8 mouse cellular contexts compared by ENCODE assay signal in the genomic region with DNA sequence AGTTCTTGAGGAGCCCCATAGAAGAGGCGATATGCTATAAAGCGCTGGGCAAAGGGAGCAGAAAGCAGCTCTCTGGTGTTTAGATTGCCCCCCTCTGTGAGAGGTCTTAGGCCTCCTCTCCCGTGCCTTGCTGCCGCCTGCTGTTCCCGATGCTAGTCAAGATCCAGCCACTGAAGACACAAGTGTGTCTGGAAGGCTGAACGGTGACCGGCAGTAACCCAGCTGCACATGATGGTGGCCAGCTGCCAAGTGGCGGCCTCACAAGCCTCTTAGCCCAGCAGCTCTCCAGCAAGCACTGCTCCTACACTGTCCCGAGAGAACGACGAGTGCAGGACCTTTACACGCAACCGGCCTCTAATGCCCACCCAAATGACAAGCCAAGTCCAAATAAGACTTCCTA.
A peak's percentile ranks its signal among the peaks of the same experiment; 100 is the strongest.
DNase-seq lines count a peak whose midpoint lies in the region; ATAC-seq and TF ChIP-seq lines count a peak whose summit lies in the region.

No protein-coding gene starts in this region.

- H3K4me1 ChIP-seq in embryonic facial prominence, embryonic 10.5 days, result peaks cover 8% of the 10 kb centered on the region; the same call in 1 of the 2 replicates
- H3K4me1 ChIP-seq in intestine, embryonic 16.5 days (ENCODE audit: control insufficient read depth, insufficient read depth, low read length), result peaks cover 15% of the 10 kb centered on the region; the same call in 1 of the 2 replicates
- peaks cover 10% of the 10 kb centered on the region for H3K4me1 ChIP-seq in midbrain, embryonic 16.5 days (ENCODE audit: control insufficient read depth, insufficient read depth, low read length)
- no peaks in the 10 kb centered on the region; the same call in 1 of the 2 replicates for H3K4me1 ChIP-seq in testis, adult 2 months (ENCODE audit: control insufficient read depth, insufficient read depth, low read length)

- H3K4me2 ChIP-seq in intestine, embryonic 16.5 days (ENCODE audit: low read depth, low read length), result no peak overlapping the region
- no peak overlapping the region for H3K4me2 ChIP-seq in midbrain, embryonic 16.5 days (ENCODE audit: low read length)

- H3K9ac ChIP-seq in intestine, embryonic 16.5 days (ENCODE audit: low read depth, low read length), result no peak overlapping the region
- H3K9ac ChIP-seq in midbrain, embryonic 16.5 days (ENCODE audit: low read depth, low read length), result no peak overlapping the region

- H3K27me3 ChIP-seq in embryonic facial prominence, embryonic 10.5 days (replicated peaks; ENCODE audit: low read depth, poor library complexity, severe bottlenecking), result no peaks in the 10 kb centered on the region
- no peaks in the 10 kb centered on the region for H3K27me3 ChIP-seq in intestine, embryonic 16.5 days (replicated peaks; ENCODE audit: control insufficient read depth, insufficient read depth, low read length)
- H3K27me3 ChIP-seq in midbrain, embryonic 16.5 days (ENCODE audit: control insufficient read depth, insufficient read depth, low read depth, low read length), result no peaks in the 10 kb centered on the region
- H3K27me3 ChIP-seq in testis, adult 2 months (ENCODE audit: control insufficient read depth, insufficient read depth, low read length), result no peaks in the 10 kb centered on the region

- peak; percentile 90 for ATAC-seq in intestine, embryonic 16.5 days
- ATAC-seq in midbrain, embryonic 16.5 days, result peak; percentile 94
- no peak for ATAC-seq in inflammation-experienced regulatory T-cells, adult 6 months

- DNase-seq in adrenal gland, postnatal 36 days, result peak; percentile 92 to 93
- peak; percentile 21 for DNase-seq in embryonic facial prominence, embryonic 10.5 days (ENCODE audit: low spot score)
- DNase-seq in heart, adult 11 months, result peak; percentile 99
- peak; percentile 53 to 66 for DNase-seq in left cerebral cortex, adult 2 months (ENCODE audit: extremely low spot score in 1 of 2, low spot score in 2 of 2)

- TF ChIP-seq POLR2A in testis, adult 2 months (IDR thresholded peaks at IDR 0.05; ENCODE audit: control insufficient read depth, low read depth, low read length), result no peak

- H3K9me3 ChIP-seq in embryonic facial prominence, embryonic 10.5 days, result 0 out of 2 replicates have a peak, but pooled peaks cover 3% of the 10 kb centered on the region
- no peaks in the 10 kb centered on the region for H3K9me3 ChIP-seq in intestine, embryonic 16.5 days (ENCODE audit: control insufficient read depth, low read length)
- H3K9me3 ChIP-seq in midbrain, embryonic 16.5 days (replicated peaks; ENCODE audit: control insufficient read depth, low read length, poor library complexity, severe bottlenecking), result peaks cover 3% of the 10 kb centered on the region; the same call in 1 of the 2 replicates

- no peak overlapping the region for H3K4me3 ChIP-seq in embryonic facial prominence, embryonic 10.5 days
- no peak overlapping the region for H3K4me3 ChIP-seq in intestine, embryonic 16.5 days (ENCODE audit: low read length)
- no peak overlapping the region for H3K4me3 ChIP-seq in left cerebral cortex, adult 2 months
- H3K4me3 ChIP-seq in midbrain, embryonic 16.5 days (ENCODE audit: low read depth, low read length), result no peak overlapping the region
- H3K4me3 ChIP-seq in testis, adult 2 months (ENCODE audit: control insufficient read depth, low read depth, low read length), result no peak overlapping the region

- no peak overlapping the region for H3K27ac ChIP-seq in embryonic facial prominence, embryonic 10.5 days (replicated peaks)
- no peak overlapping the region for H3K27ac ChIP-seq in intestine, embryonic 16.5 days (ENCODE audit: low read length)
- no peak overlapping the region for H3K27ac ChIP-seq in left cerebral cortex, adult 2 months
- H3K27ac ChIP-seq in midbrain, embryonic 16.5 days (ENCODE audit: low read length), result peak overlapping the region; percentile 45
- peak overlapping the region; percentile 77 for H3K27ac ChIP-seq in testis, adult 2 months (ENCODE audit: control insufficient read depth, insufficient read depth, low read depth, low read length)

- H3K36me3 ChIP-seq in embryonic facial prominence, embryonic 10.5 days (replicated peaks), result no peaks in the 10 kb centered on the region
- H3K36me3 ChIP-seq in intestine, embryonic 16.5 days (ENCODE audit: control insufficient read depth, insufficient read depth, low read length), result no peaks in the 10 kb centered on the region
- H3K36me3 ChIP-seq in midbrain, embryonic 16.5 days (ENCODE audit: control insufficient read depth, insufficient read depth, low read length), result no peaks in the 10 kb centered on the region
- H3K36me3 ChIP-seq in testis, adult 2 months (ENCODE audit: control insufficient read depth, insufficient read depth, low read length), result no peaks in the 10 kb centered on the region

- intact Hi-C loops in left cerebral cortex, adult 2 months (cut with DNase I), result loop anchor here (2.0 kb wide), 1 partner anchor 67 kb away; no protein-coding TSS in a partner anchor

- TF ChIP-seq CTCF in left cerebral cortex, adult 2 months (IDR thresholded peaks at IDR 0.05), result no peak; the same call in 1 of the 2 replicates
- TF ChIP-seq CTCF in testis, adult 2 months (IDR thresholded peaks at IDR 0.05; ENCODE audit: control insufficient read depth, insufficient read depth, insufficient replicate concordance, low read depth, low read length), result 0 out of 2 replicates have a peak, but pooled peaks have one; percentile 19

- WGBS in embryonic facial prominence, embryonic 10.5 days, result 76% methylated on average over 13 of the region's 13 CpGs
- 43% methylated on average over 13 of the region's 13 CpGs for WGBS in intestine, embryonic 16.5 days
- WGBS in midbrain, embryonic 16.5 days, result 43% methylated on average over 13 of the region's 13 CpGs

Comparison
In these comparisons a context has a peak if more than half of its experiments do, and no peak if none do; other contexts are left out.
1. DNase-seq: peak in every context shown above with its lines; median percentile 99 in heart, adult 11 months; 92 in adrenal gland, postnatal 36 days; 60 in left cerebral cortex, adult 2 months; 21 in embryonic facial prominence, embryonic 10.5 days.
2. H3K27ac ChIP-seq: peak in midbrain, embryonic 16.5 days (single experiment) and testis, adult 2 months (single experiment); none in embryonic facial prominence, embryonic 10.5 days (single experiment), intestine, embryonic 16.5 days (single experiment) and left cerebral cortex, adult 2 months (single experiment).